Mouse (Mus musculus) testis, adult 2 months (tissue): Measurements from ENCODE around the gene Tnfaip1.

Experiments
- CTCF ChIP-seq: fragments of 200-500 bp; IDR thresholded peaks from 2 replicates; pipeline ENCODE4 v1.5.1; 2012; ENCODE audit warnings: low read depth, mild to moderate bottlenecking, inconsistent platforms, low read length, moderate library complexity; ENCODE audit not compliant: control insufficient read depth, insufficient read depth, insufficient replicate concordance
- POLR2A ChIP-seq: fragments of 200-500 bp; IDR thresholded peaks from 2 replicates; pipeline ENCODE4 v1.6.1; 2012; ENCODE audit warnings: low read depth, mild to moderate bottlenecking, inconsistent platforms, low read length, moderate library complexity; ENCODE audit not compliant: control insufficient read depth

- TF ChIP-seq POLR2A (no peak), CTCF (no peak)
Measured at GRCm38 (mm10) chr11:78475289-78475688, 60.8 kb downstream of the Tnfaip1 start.
